Mouse (Mus musculus): Measurements from ENCODE around the gene Camta1. TPM values are rescaled to one million over a fixed set of nuclear protein-coding genes. Genes with fewer than 3 reads are reported as not detected.

Camta1 gene
- polyA plus RNA-seq, 2 experiments = 7.3 to 32.8 TPM

GRCm38 (mm10) chr4:150957106-150957458, 904.6 kb downstream of the Camta1 start:
- TF ChIP-seq EP300 (IDR thresholded peaks at IDR 0.05; ENCODE audit: low read depth) (no peak), CTCF (IDR thresholded peaks at IDR 0.05; ENCODE audit: low read depth) (no peak)
- ATAC-seq (ENCODE audit: insufficient read depth) = no peak

GRCm38 (mm10) chr4:150956369-150957105, 905.1 kb downstream of the Camta1 start:
- no peaks in the 10 kb centered on the region for H3K27me3 ChIP-seq (ENCODE audit: control insufficient read depth, insufficient read depth, low read length)
- ATAC-seq (ENCODE audit: insufficient read depth) (no peak), DNase-seq (ENCODE audit: low read depth in 3 of 3, low spot score in 3 of 3) (no peak)
- 61% methylated on average over 13 of the region's 13 CpGs for WGBS (ENCODE audit: insufficient replicate concordance)
- TF ChIP-seq EP300 (IDR thresholded peaks at IDR 0.05; ENCODE audit: low read depth) = no peak
- no peak for TF ChIP-seq CTCF (IDR thresholded peaks at IDR 0.05; ENCODE audit: low read depth)
- H3K4me1 ChIP-seq (replicated peaks; ENCODE audit: control insufficient read depth in 2 of 2, insufficient read depth in 2 of 2, low read length in 1 of 2) = no peaks in the 10 kb centered on the region; a peak in 1 of 4 replicates
- H3K27ac ChIP-seq = no peak overlapping the region
- H3K4me3 ChIP-seq (ENCODE audit: insufficient read depth in 1 of 2, low read depth in 2 of 2, low read length in 2 of 2) = no peak overlapping the region
- H3K9ac ChIP-seq (replicated peaks) = no peak overlapping the region
- no peak overlapping the region for H3K4me2 ChIP-seq (ENCODE audit: low read depth)
- H3K9me3 ChIP-seq (ENCODE audit: control insufficient read depth, low read length) = no peaks in the 10 kb centered on the region
- no peaks in the 10 kb centered on the region for H3K36me3 ChIP-seq (replicated peaks; ENCODE audit: control insufficient read depth, insufficient read depth, low read depth)

More at GRCm38 (mm10) chr4:150957106-150957458, 904.6 kb downstream of the Camta1 start:
- H3K4me2 ChIP-seq (ENCODE audit: low read depth) = no peak overlapping the region
- H3K27ac ChIP-seq = no peak overlapping the region
- no peaks in the 10 kb centered on the region for H3K9me3 ChIP-seq (ENCODE audit: control insufficient read depth, low read length)
- no peaks in the 10 kb centered on the region for H3K27me3 ChIP-seq (ENCODE audit: control insufficient read depth, insufficient read depth, low read length)
- WGBS (ENCODE audit: insufficient replicate concordance) = 66% methylated on average over 1 of the region's 1 CpGs
- H3K36me3 ChIP-seq (replicated peaks; ENCODE audit: control insufficient read depth, insufficient read depth, low read depth) = no peaks in the 10 kb centered on the region
- H3K9ac ChIP-seq (replicated peaks) = no peak overlapping the region
- H3K4me1 ChIP-seq (replicated peaks; ENCODE audit: control insufficient read depth in 2 of 2, insufficient read depth in 2 of 2, low read length in 1 of 2) = no peaks in the 10 kb centered on the region; a peak in 1 of 4 replicates
- DNase-seq (ENCODE audit: low read depth in 3 of 3, low spot score in 3 of 3) = no peak
- no peak overlapping the region for H3K4me3 ChIP-seq (ENCODE audit: insufficient read depth in 1 of 2, low read depth in 2 of 2, low read length in 2 of 2)

GRCm38 (mm10) chr4:150950972-150951371, 910.7 kb downstream of the Camta1 start:
- WGBS (ENCODE audit: insufficient replicate concordance) = 61% methylated on average over 10 of the region's 10 CpGs
- no peaks in the 10 kb centered on the region for H3K27me3 ChIP-seq (ENCODE audit: control insufficient read depth, insufficient read depth, low read length)
- no peaks in the 10 kb centered on the region for H3K9me3 ChIP-seq (ENCODE audit: control insufficient read depth, low read length)
- H3K36me3 ChIP-seq (replicated peaks; ENCODE audit: control insufficient read depth, insufficient read depth, low read depth) = no peaks in the 10 kb centered on the region
- no peak for TF ChIP-seq CTCF (IDR thresholded peaks at IDR 0.05; ENCODE audit: low read depth)
- no peak for TF ChIP-seq EP300 (IDR thresholded peaks at IDR 0.05; ENCODE audit: low read depth)
- H3K4me2 ChIP-seq (ENCODE audit: low read depth) = no peak overlapping the region
- H3K4me1 ChIP-seq (replicated peaks; ENCODE audit: control insufficient read depth in 2 of 2, insufficient read depth in 2 of 2, low read length in 1 of 2) = no peaks in the 10 kb centered on the region
- DNase-seq (ENCODE audit: low read depth in 3 of 3, low spot score in 3 of 3) (no peak), ATAC-seq (ENCODE audit: insufficient read depth) (no peak)
- no peak overlapping the region for H3K9ac ChIP-seq (replicated peaks)
- no peak overlapping the region for H3K4me3 ChIP-seq (ENCODE audit: insufficient read depth in 1 of 2, low read depth in 2 of 2, low read length in 2 of 2)
- no peak overlapping the region for H3K27ac ChIP-seq

- H3K9me3 ChIP-seq (ENCODE audit: control insufficient read depth, low read length) = no peaks in the 10 kb centered on the region
- no peak for ATAC-seq (ENCODE audit: insufficient read depth)
Measured at GRCm38 (mm10) chr4:150944707-150945106, 917.0 kb downstream of the Camta1 start.

GRCm38 (mm10) chr4:150939991-150940651, 921.6 kb downstream of the Camta1 start:
- Histone ChIP-seq H3K4me2 (ENCODE audit: low read depth) (no peak overlapping the region), H3K36me3 (replicated peaks; ENCODE audit: control insufficient read depth, insufficient read depth, low read depth) (no peaks in the 10 kb centered on the region), H3K27ac (no peak overlapping the region), H3K27me3 (ENCODE audit: control insufficient read depth, insufficient read depth, low read length) (no peaks in the 10 kb centered on the region), H3K9me3 (ENCODE audit: control insufficient read depth, low read length) (no peaks in the 10 kb centered on the region), H3K4me1 (replicated peaks; ENCODE audit: control insufficient read depth in 2 of 2, insufficient read depth in 2 of 2, low read length in 1 of 2) (no peaks in the 10 kb centered on the region), H3K9ac (replicated peaks) (no peak overlapping the region), H3K4me3 (ENCODE audit: insufficient read depth in 1 of 2, low read depth in 2 of 2, low read length in 2 of 2) (no peak overlapping the region)
- ATAC-seq (ENCODE audit: insufficient read depth) (no peak), DNase-seq (ENCODE audit: low read depth in 3 of 3, low spot score in 3 of 3) (no peak)
- 56% methylated on average over 13 of the region's 13 CpGs for WGBS (ENCODE audit: insufficient replicate concordance)
- TF ChIP-seq EP300 (IDR thresholded peaks at IDR 0.05; ENCODE audit: low read depth) (no peak), CTCF (IDR thresholded peaks at IDR 0.05; ENCODE audit: low read depth) (no peak)

More at GRCm38 (mm10) chr4:150944707-150945106, 917.0 kb downstream of the Camta1 start:
- no peaks in the 10 kb centered on the region for H3K27me3 ChIP-seq (ENCODE audit: control insufficient read depth, insufficient read depth, low read length)
- no peak overlapping the region for H3K4me2 ChIP-seq (ENCODE audit: low read depth)
- TF ChIP-seq EP300 (IDR thresholded peaks at IDR 0.05; ENCODE audit: low read depth) (no peak), CTCF (IDR thresholded peaks at IDR 0.05; ENCODE audit: low read depth) (no peak)
- H3K9ac ChIP-seq (replicated peaks) = no peak overlapping the region
- H3K4me1 ChIP-seq (replicated peaks; ENCODE audit: control insufficient read depth in 2 of 2, insufficient read depth in 2 of 2, low read length in 1 of 2) = no peaks in the 10 kb centered on the region
- DNase-seq (ENCODE audit: low read depth in 3 of 3, low spot score in 3 of 3) = no peak
- no peaks in the 10 kb centered on the region for H3K36me3 ChIP-seq (replicated peaks; ENCODE audit: control insufficient read depth, insufficient read depth, low read depth)
- no peak overlapping the region for H3K27ac ChIP-seq
- no peak overlapping the region for H3K4me3 ChIP-seq (ENCODE audit: insufficient read depth in 1 of 2, low read depth in 2 of 2, low read length in 2 of 2)
- 74% methylated on average over 7 of the region's 7 CpGs for WGBS (ENCODE audit: insufficient replicate concordance)
